Mouse (Mus musculus) adrenal gland, adult (tissue): Measurements from ENCODE around the gene Pet117.
"Not testable (repeated sequence)": the region's sequence is repeated elsewhere in the genome, so short reads cannot be mapped to it uniquely, and the experiment has no call there.

ENCODE experiments used
- DNase-seq, 2 experiments: peaks; one replicate each; pipeline ENCODE4 v3.0.0; 2022 to 2023; ENCODE audit warnings: low spot score in 1 of 2; ENCODE audit not compliant: inconsistent age in 2 of 2

The Pet117 gene

GRCm38 (mm10) chr2:144368400-144369019 lies at the start of gene Pet117, which contains the start of gene Kat14:
Pet117 (plus strand) TSS chr2:144368996.
Kat14 (plus strand) TSS chr2:144368983.
- peak; percentile 95 to 98 for DNase-seq

DNA sequence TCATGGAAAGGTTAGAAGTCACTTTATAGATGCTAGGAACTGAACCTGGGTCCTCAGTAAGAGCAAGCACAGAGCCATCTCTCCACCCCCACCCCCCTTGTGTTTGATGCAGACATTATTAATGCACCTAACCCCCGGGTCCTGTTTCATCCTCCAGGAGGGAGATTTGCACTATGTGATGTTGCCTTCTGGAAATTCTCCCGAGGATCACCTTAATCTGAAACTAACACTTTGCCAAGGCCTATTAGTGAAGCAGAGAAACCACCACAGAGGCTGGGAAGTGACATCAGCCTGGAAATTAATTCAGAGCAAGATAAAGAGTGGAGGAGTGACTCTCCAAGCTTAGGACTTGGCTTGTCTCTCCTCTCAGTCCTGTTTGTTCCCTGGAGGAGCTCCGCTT lies 44.6 kb upstream of the Pet117 start:
- no peak for DNase-seq

DNA sequence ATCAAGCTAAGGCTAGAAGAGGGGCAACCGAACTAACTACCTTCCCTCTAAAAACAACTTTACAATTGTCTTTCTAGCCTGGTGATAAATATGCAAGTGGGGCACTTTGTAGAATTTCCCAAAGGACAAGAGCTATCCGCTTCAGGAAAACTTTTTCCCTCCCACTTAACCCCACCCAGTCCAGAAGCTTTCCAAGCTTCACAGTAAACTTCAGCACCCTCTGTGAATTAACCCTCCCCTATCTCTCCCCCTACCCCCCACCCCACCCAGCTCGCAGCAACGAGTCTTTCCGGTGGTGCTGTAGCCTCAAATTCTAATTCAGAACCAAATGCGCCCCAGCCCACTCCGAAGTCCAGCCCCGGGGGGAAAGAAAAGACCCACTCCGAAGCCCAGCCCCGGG lies 39.3 kb upstream of the Pet117 start:
- no peak for DNase-seq

DNA sequence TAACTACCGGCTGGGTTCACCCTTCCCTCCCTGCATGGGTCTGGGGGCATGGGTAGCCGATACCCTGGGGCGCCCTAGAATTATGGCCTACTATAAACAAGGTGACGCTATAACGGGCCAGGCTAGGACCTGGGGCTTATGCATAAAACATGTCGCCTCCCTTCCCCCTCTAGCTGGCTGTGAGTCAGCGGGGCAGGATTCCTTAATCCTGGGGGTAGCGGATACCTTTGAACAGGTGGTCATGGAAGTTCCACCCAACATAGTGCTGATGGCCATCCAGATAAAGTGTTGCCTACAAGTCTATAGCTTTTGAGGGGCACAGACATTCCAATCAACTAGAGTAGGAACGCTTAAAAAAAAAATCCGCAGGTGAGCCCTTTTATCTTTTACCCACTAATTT lies 38.9 kb upstream of the Pet117 start:
- no peak for DNase-seq

- peak in 1 of 2 experiments; percentile 37 for DNase-seq
These were observed 38.3 kb upstream of the Pet117 start for GRCm38 (mm10) chr2:144330352-144330959.

GRCm38 (mm10) chr2:144330960-144331371 lies 37.8 kb upstream of the Pet117 start:
- DNase-seq: no peak

GRCm38 (mm10) chr2:144331401-144332302 lies 37.1 kb upstream of the Pet117 start, which contains the start of gene Ovol2:
Ovol2 (minus strand) TSS chr2:144332146.
- peak in 1 of 2 experiments; percentile 36 for DNase-seq

- no peak for DNase-seq
These were observed 36.3 kb upstream of the Pet117 start for GRCm38 (mm10) chr2:144332486-144332885.

GRCm38 (mm10) chr2:144333138-144333842 lies 35.5 kb upstream of the Pet117 start:
- DNase-seq: peak in 1 of 2 experiments; percentile 37

DNA sequence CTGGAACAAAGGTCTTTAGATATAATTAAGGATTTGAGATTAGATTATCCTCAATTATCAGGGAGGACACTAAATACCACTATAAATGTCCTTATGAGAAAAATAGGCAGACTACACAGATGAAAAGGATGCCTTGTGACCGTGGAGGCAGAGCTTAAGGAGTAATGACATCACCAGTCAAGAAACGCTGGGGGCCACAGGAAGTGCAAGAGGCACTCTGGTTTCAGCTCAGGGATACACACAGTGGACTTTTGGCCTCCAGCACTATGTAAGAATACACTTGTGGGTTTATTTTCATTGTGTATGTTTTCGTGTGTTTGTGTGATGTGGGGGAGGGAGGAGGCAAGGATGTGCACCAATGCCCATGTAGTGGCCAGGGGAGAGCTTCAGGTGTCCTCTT lies 31.6 kb upstream of the Pet117 start:
- no peak for DNase-seq

DNA sequence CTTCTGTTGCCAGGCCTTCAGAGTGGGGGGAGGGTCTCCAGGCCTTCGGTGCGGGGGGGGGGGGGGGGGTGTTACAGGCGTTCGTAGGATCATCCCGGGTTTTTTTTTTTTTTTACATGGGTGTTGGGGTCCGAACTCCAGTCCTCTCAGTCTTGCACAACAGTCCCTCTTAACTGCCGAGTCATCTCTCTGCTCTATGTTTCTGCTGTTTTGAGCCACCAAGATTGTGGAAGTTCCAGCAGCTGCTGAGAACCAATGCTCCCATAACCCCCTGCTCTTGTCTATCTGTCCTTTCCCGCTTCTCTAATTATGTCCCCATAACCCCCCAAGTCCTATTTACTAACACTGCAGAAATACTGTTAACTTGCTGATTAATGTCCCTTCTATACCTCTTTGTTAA lies 31.1 kb upstream of the Pet117 start:
- no peak for DNase-seq

GRCm38 (mm10) chr2:144338149-144338548 lies 30.6 kb upstream of the Pet117 start:
- not testable (repeated sequence) for DNase-seq

GRCm38 (mm10) chr2:144343158-144343557 lies 25.6 kb upstream of the Pet117 start:
- no peak for DNase-seq

DNA sequence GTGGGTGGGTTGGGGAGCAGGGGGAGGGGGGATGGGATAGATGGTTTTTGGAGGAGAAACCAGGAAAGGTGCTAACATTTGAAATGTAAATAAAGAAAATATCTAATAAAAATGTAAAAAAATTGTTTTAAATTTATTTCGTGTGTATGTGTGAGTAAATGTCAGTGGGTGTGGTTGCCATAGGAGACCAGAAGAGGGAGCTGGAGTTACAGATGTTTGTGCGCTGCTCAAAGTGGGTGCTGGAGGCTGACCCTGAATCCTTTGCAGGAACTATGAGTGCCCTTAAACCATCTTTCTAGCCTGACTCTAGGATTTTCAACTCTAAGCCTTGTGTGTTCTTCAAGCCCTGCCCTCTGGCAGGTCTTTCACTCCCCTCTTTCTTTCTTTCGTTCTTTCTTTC lies 20.3 kb upstream of the Pet117 start:
- DNase-seq: no peak

DNA sequence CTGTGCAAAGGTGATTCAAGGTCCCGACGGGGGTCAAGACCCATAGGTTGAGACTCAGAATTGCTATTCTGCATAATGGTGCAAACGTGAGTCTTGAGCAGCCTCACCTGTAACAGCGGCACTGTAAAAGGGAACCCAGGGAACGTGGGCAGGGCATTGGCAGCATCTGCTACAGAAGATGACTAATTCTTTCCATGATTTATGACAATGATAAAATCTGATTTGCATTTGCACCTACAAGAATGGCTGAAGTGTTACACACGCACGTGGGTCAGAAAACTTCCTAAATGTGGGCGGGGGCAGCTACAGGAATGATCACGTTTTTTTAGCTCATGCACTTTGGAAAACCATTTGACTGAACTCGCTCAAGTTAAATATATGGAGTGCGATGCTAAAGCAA lies 16.0 kb upstream of the Pet117 start:
- no peak for DNase-seq

- DNase-seq: peak in 1 of 2 experiments; percentile 96
These were observed 225 bp downstream of the Pet117 start for GRCm38 (mm10) chr2:144369020-144369421.

- DNase-seq: no peak
These were observed 715 bp downstream of the Pet117 start for GRCm38 (mm10) chr2:144369511-144369910.

DNA sequence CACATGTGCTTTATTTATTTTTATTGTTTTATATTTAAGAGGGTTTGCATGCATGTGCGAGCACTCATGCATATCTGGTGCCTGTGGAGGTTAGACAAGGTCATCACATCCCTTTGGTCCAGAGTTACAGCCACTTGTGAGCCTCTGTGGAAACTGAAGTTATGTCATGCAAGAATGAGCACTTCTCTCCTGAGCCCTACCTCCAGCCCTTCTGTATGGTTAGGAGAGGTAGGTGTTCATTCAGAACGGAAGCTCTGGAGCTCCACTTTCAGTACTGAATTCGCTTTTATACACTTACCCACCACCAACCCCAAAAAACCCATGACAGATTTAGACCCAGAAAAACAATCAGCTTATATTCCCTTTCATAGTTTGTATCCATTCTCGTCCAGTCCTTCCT lies 2.8 kb downstream of the Pet117 start:
- DNase-seq: no peak

DNA sequence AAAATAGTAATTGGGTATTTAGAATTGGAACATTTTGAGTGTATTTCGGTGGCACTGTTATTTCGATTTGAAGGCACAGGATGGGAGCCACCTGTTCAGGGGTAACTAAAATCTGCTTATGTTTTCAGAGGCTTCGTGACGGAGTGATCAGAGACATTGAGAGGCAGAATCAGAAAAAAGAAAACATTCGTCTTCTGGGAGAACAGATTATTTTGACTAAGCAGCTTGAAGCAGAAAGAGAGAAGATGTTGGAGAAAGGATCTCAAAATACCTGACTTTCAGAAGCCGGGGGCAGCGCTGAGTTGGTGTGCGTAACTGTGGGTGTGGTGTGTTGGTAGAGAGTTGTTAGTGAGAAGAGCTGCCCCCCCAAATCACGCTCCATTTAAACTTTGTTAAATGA lies 4.3 kb downstream of the Pet117 start:
- DNase-seq: no peak

GRCm38 (mm10) chr2:144375063-144375703 lies 6.4 kb downstream of the Pet117 start:
- no peak for DNase-seq

GRCm38 (mm10) chr2:144381293-144381692 lies 12.5 kb downstream of the Pet117 start:
- no peak for DNase-seq
